Mouse (Mus musculus): Measurements from ENCODE around the gene Spata2. TPM values are rescaled to one million over a fixed set of nuclear protein-coding genes. Genes with fewer than 3 reads are reported as not detected.
A peak's percentile ranks its signal among the peaks of the same experiment; 100 is the strongest.

Spata2 gene
- total RNA-seq, 1 experiment from 2014 or later = 16.9 TPM

- no peak for ATAC-seq (replicated peaks in 1 of 2; ENCODE audit: insufficient read depth in 1 of 2, low FRiP score in 2 of 2, low TSS enrichment in 1 of 2, low read depth in 1 of 2, poor library complexity in 2 of 2, severe bottlenecking in 2 of 2)
These were observed 23.0 kb upstream of the Spata2 start for GRCm38 (mm10) chr2:167515688-167516087.

GRCm38 (mm10) chr2:167514641-167515040, 22.0 kb upstream of the Spata2 start:
- ATAC-seq (replicated peaks in 1 of 2; ENCODE audit: insufficient read depth in 1 of 2, low FRiP score in 2 of 2, low TSS enrichment in 1 of 2, low read depth in 1 of 2, poor library complexity in 2 of 2, severe bottlenecking in 2 of 2) = no peak

- ATAC-seq (replicated peaks in 1 of 2; ENCODE audit: insufficient read depth in 1 of 2, low FRiP score in 2 of 2, low TSS enrichment in 1 of 2, low read depth in 1 of 2, poor library complexity in 2 of 2, severe bottlenecking in 2 of 2) = no peak
These were observed 20.3 kb upstream of the Spata2 start for GRCm38 (mm10) chr2:167512970-167513369.

GRCm38 (mm10) chr2:167512365-167512764, 19.7 kb upstream of the Spata2 start:
- ATAC-seq (replicated peaks in 1 of 2; ENCODE audit: insufficient read depth in 1 of 2, low FRiP score in 2 of 2, low TSS enrichment in 1 of 2, low read depth in 1 of 2, poor library complexity in 2 of 2, severe bottlenecking in 2 of 2) = no peak

- peak; percentile 59 to 73 for ATAC-seq (replicated peaks in 1 of 2; ENCODE audit: insufficient read depth in 1 of 2, low FRiP score in 2 of 2, low TSS enrichment in 1 of 2, low read depth in 1 of 2, poor library complexity in 2 of 2, severe bottlenecking in 2 of 2)
These were observed 17.8 kb upstream of the Spata2 start for GRCm38 (mm10) chr2:167510485-167510884.

GRCm38 (mm10) chr2:167508569-167508968, 15.9 kb upstream of the Spata2 start:
- no peak for ATAC-seq (replicated peaks in 1 of 2; ENCODE audit: insufficient read depth in 1 of 2, low FRiP score in 2 of 2, low TSS enrichment in 1 of 2, low read depth in 1 of 2, poor library complexity in 2 of 2, severe bottlenecking in 2 of 2)

GRCm38 (mm10) chr2:167507719-167508385, 15.2 kb upstream of the Spata2 start:
- ATAC-seq (replicated peaks in 1 of 2; ENCODE audit: insufficient read depth in 1 of 2, low FRiP score in 2 of 2, low TSS enrichment in 1 of 2, low read depth in 1 of 2, poor library complexity in 2 of 2, severe bottlenecking in 2 of 2) = no peak

- no peak for ATAC-seq (replicated peaks in 1 of 2; ENCODE audit: insufficient read depth in 1 of 2, low FRiP score in 2 of 2, low TSS enrichment in 1 of 2, low read depth in 1 of 2, poor library complexity in 2 of 2, severe bottlenecking in 2 of 2)
These were observed 14.0 kb upstream of the Spata2 start for GRCm38 (mm10) chr2:167506546-167507260.

GRCm38 (mm10) chr2:167505127-167505526, 12.4 kb upstream of the Spata2 start:
- ATAC-seq (replicated peaks in 1 of 2; ENCODE audit: insufficient read depth in 1 of 2, low FRiP score in 2 of 2, low TSS enrichment in 1 of 2, low read depth in 1 of 2, poor library complexity in 2 of 2, severe bottlenecking in 2 of 2) = peak; percentile 61 to 69

GRCm38 (mm10) chr2:167503896-167504349, 11.2 kb upstream of the Spata2 start:
- ATAC-seq (replicated peaks in 1 of 2; ENCODE audit: insufficient read depth in 1 of 2, low FRiP score in 2 of 2, low TSS enrichment in 1 of 2, low read depth in 1 of 2, poor library complexity in 2 of 2, severe bottlenecking in 2 of 2) = no peak

GRCm38 (mm10) chr2:167503253-167503895, 10.7 kb upstream of the Spata2 start:
- ATAC-seq (replicated peaks in 1 of 2; ENCODE audit: insufficient read depth in 1 of 2, low FRiP score in 2 of 2, low TSS enrichment in 1 of 2, low read depth in 1 of 2, poor library complexity in 2 of 2, severe bottlenecking in 2 of 2) = peak; percentile 69 to 82

GRCm38 (mm10) chr2:167502554-167503252, 10.0 kb upstream of the Spata2 start:
- ATAC-seq (replicated peaks in 1 of 2; ENCODE audit: insufficient read depth in 1 of 2, low FRiP score in 2 of 2, low TSS enrichment in 1 of 2, low read depth in 1 of 2, poor library complexity in 2 of 2, severe bottlenecking in 2 of 2) = peak in 1 of 2 experiments; percentile 8; a peak in 1 of 4 replicates

GRCm38 (mm10) chr2:167497272-167497671, 4.6 kb upstream of the Spata2 start:
- ATAC-seq (replicated peaks in 1 of 2; ENCODE audit: insufficient read depth in 1 of 2, low FRiP score in 2 of 2, low TSS enrichment in 1 of 2, low read depth in 1 of 2, poor library complexity in 2 of 2, severe bottlenecking in 2 of 2) = peak; percentile 52 to 59; a peak in 3 of 4 replicates

GRCm38 (mm10) chr2:167496437-167496836, 3.8 kb upstream of the Spata2 start:
- no peak for ATAC-seq (replicated peaks in 1 of 2; ENCODE audit: insufficient read depth in 1 of 2, low FRiP score in 2 of 2, low TSS enrichment in 1 of 2, low read depth in 1 of 2, poor library complexity in 2 of 2, severe bottlenecking in 2 of 2)

- peak in 1 of 2 experiments; percentile 24; a peak in 1 of 4 replicates for ATAC-seq (replicated peaks in 1 of 2; ENCODE audit: insufficient read depth in 1 of 2, low FRiP score in 2 of 2, low TSS enrichment in 1 of 2, low read depth in 1 of 2, poor library complexity in 2 of 2, severe bottlenecking in 2 of 2)
These were observed 654 bp downstream of the Spata2 start, which contains the start of gene Rnf114 for GRCm38 (mm10) chr2:167491757-167492708. Rnf114 (plus strand) TSS chr2:167492645.

- ATAC-seq (replicated peaks in 1 of 2; ENCODE audit: insufficient read depth in 1 of 2, low FRiP score in 2 of 2, low TSS enrichment in 1 of 2, low read depth in 1 of 2, poor library complexity in 2 of 2, severe bottlenecking in 2 of 2) = no peak
These were observed 1.7 kb downstream of the Spata2 start for GRCm38 (mm10) chr2:167490813-167491525.
